Mouse (Mus musculus): ENCODE results near the gene Samd4. TPM values are rescaled to one million over a fixed set of nuclear protein-coding genes. Genes with fewer than 3 reads are reported as not detected.

Samd4 gene
- total and polyA plus RNA-seq, 2 experiments from 2014 or later = 3.5 to 15.2 TPM

DNA sequence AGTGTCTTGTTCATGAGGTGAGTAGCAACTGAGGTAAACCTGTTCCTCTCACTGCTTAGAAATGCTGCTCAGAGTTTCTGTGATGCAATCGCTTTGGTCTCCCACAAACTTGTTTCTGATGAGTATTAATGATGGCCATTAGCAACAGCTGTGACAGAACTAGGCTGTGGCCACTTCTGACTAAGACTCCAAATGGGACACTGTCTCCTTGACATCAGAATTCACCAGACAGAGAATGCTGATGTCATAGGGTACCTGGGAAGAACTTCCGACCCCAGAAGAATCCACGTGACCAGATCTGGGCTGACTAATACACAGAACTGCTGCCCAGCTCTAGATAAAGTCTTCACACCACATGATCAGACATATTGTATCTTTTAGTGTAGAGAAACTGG lies 194.9 kb downstream of the Samd4 start:
- H3K9ac ChIP-seq = no peak overlapping the region
- H3K27me3 ChIP-seq (ENCODE audit: insufficient read depth, low read length) = no peaks in the 10 kb centered on the region; the same call in 1 of the 2 replicates
- H3K9me3 ChIP-seq (ENCODE audit: low read length) = no peaks in the 10 kb centered on the region
- no peak overlapping the region for H3K4me2 ChIP-seq (ENCODE audit: low read depth)
- H3K36me3 ChIP-seq (ENCODE audit: insufficient read depth) = no peaks in the 10 kb centered on the region
- no peaks in the 10 kb centered on the region for H3K4me1 ChIP-seq (ENCODE audit: insufficient read depth)
- H3K4me3 ChIP-seq (ENCODE audit: low read depth, low read length) = no peak overlapping the region
- no peak for TF ChIP-seq CTCF (IDR thresholded peaks at IDR 0.05; ENCODE audit: low read depth)
- no peak overlapping the region for H3K27ac ChIP-seq (ENCODE audit: low read depth, low read length)
- no peak for DNase-seq
- WGBS = 96% methylated on average over 3 of the region's 3 CpGs
- no peak for ATAC-seq

DNA sequence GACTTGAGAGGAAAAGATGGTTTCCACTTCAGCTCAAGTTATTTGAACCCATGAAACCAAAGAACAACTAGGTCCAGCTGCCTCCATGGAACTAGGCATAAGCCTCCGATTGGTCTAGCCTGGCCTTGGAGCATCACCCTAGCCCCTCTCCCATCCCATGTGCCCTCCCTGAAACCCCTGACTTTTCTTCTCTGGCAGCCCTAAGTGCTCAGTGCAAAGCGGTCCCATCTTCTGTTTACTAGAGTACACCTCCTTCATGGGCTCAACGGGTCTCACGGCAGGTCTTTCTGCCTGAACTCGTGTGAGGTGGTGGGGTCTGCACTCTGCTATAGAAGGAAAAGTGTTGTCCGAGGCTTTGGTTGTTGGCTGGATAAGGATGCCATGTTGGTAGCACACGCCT lies 197.3 kb downstream of the Samd4 start:
- 95% methylated on average over 7 of the region's 7 CpGs for WGBS
- Histone ChIP-seq H3K4me3 (ENCODE audit: low read depth, low read length) (no peak overlapping the region), H3K36me3 (ENCODE audit: insufficient read depth) (no peaks in the 10 kb centered on the region), H3K27me3 (ENCODE audit: insufficient read depth, low read length) (no peaks in the 10 kb centered on the region; the same call in 1 of the 2 replicates), H3K9me3 (ENCODE audit: low read length) (no peaks in the 10 kb centered on the region), H3K9ac (no peak overlapping the region), H3K4me1 (ENCODE audit: insufficient read depth) (no peaks in the 10 kb centered on the region; the same call in 1 of the 2 replicates), H3K4me2 (ENCODE audit: low read depth) (no peak overlapping the region), H3K27ac (ENCODE audit: low read depth, low read length) (no peak overlapping the region)
- ATAC-seq (no peak), DNase-seq (no peak)
- TF ChIP-seq CTCF (IDR thresholded peaks at IDR 0.05; ENCODE audit: low read depth) = no peak

DNA sequence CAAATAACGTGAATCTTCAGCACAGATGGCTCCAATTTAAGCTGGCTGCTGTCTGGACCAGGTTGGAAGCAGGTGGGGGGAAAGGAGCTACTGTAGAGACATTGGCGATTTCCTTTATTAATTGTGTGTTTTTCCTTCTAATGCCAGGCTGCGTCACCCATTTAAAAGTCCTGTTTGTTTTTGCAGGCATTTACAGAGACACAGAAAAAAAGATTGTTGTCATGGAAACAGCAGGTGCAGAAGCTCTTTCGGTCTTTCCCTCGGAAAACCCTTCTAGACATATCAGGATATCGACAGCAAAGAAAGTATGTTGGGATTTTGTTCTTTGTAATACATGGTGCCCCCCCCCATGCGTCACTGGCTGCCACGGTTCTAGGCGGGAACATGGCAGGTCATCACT lies 200.7 kb downstream of the Samd4 start:
- Histone ChIP-seq H3K27me3 (ENCODE audit: insufficient read depth, low read length) (no peaks in the 10 kb centered on the region; the same call in 1 of the 2 replicates), H3K4me1 (ENCODE audit: insufficient read depth) (no peaks in the 10 kb centered on the region; the same call in 1 of the 2 replicates), H3K9me3 (ENCODE audit: low read length) (no peaks in the 10 kb centered on the region), H3K9ac (no peak overlapping the region), H3K4me2 (ENCODE audit: low read depth) (no peak overlapping the region), H3K36me3 (ENCODE audit: insufficient read depth) (no peaks in the 10 kb centered on the region), H3K4me3 (ENCODE audit: low read depth, low read length) (no peak overlapping the region), H3K27ac (ENCODE audit: low read depth, low read length) (no peak overlapping the region)
- WGBS = 52% methylated on average over 9 of the region's 9 CpGs
- TF ChIP-seq CTCF (IDR thresholded peaks at IDR 0.05; ENCODE audit: low read depth) = no peak
- ATAC-seq (0 out of 2 replicates have a peak, but pooled peaks have one; percentile 12), DNase-seq (peak; percentile 41)

DNA sequence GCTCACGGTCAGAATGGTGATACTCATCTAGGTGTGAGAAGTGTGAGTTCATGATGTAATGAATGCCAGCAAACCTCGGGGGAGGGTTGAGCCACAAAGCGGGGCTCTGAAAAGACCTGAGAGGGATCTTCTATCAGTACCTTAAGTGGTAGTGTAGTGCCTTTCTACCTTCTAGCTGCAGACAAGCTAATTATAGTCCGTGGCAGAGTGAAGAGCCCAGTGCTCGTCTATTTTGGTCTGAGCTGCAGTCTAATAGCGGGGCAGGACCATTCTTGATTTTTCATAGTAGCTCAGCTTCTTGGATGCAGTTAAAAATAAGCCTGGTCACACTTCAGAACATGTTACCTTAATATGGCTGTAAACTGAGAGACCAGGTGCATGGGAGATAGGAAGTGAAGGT lies 201.2 kb downstream of the Samd4 start:
- no peaks in the 10 kb centered on the region for H3K36me3 ChIP-seq (ENCODE audit: insufficient read depth)
- H3K9ac ChIP-seq = no peak overlapping the region
- H3K4me1 ChIP-seq (ENCODE audit: insufficient read depth) = no peaks in the 10 kb centered on the region; the same call in 1 of the 2 replicates
- H3K4me2 ChIP-seq (ENCODE audit: low read depth) = no peak overlapping the region
- DNase-seq (no peak), ATAC-seq (no peak)
- no peak overlapping the region for H3K27ac ChIP-seq (ENCODE audit: low read depth, low read length)
- H3K27me3 ChIP-seq (ENCODE audit: insufficient read depth, low read length) = no peaks in the 10 kb centered on the region; the same call in 1 of the 2 replicates
- H3K9me3 ChIP-seq (ENCODE audit: low read length) = no peaks in the 10 kb centered on the region
- no peak overlapping the region for H3K4me3 ChIP-seq (ENCODE audit: low read depth, low read length)
- TF ChIP-seq CTCF (IDR thresholded peaks at IDR 0.05; ENCODE audit: low read depth) = no peak
- WGBS = 70% methylated on average over 6 of the region's 6 CpGs

DNA sequence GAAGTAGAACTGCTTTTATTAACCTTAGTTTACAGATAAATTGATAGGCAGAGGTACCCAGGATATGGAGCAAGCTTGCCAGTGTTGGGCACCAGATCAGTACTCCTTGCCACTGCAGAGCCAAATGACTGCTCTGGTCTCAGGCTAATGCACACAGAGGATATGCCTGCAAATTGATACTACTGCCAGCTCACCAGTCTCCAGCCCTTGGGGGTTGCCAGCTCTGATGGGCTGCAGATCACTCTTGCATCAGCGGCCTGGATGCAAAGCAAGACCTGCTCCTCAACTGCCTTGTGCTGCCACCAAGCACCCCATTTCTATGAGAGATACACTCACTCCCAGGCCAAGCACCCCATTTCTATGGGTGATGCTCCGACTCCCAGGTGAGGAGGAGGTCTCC lies 202.0 kb downstream of the Samd4 start:
- Histone ChIP-seq H3K36me3 (ENCODE audit: insufficient read depth) (no peaks in the 10 kb centered on the region), H3K9me3 (ENCODE audit: low read length) (no peaks in the 10 kb centered on the region), H3K27ac (ENCODE audit: low read depth, low read length) (no peak overlapping the region), H3K27me3 (ENCODE audit: insufficient read depth, low read length) (no peaks in the 10 kb centered on the region; the same call in 1 of the 2 replicates), H3K9ac (no peak overlapping the region), H3K4me2 (ENCODE audit: low read depth) (no peak overlapping the region), H3K4me3 (ENCODE audit: low read depth, low read length) (no peak overlapping the region), H3K4me1 (ENCODE audit: insufficient read depth) (no peaks in the 10 kb centered on the region; the same call in 1 of the 2 replicates)
- no peak for TF ChIP-seq CTCF (IDR thresholded peaks at IDR 0.05; ENCODE audit: low read depth)
- ATAC-seq (no peak), DNase-seq (no peak)
- 91% methylated on average over 2 of the region's 2 CpGs for WGBS

DNA sequence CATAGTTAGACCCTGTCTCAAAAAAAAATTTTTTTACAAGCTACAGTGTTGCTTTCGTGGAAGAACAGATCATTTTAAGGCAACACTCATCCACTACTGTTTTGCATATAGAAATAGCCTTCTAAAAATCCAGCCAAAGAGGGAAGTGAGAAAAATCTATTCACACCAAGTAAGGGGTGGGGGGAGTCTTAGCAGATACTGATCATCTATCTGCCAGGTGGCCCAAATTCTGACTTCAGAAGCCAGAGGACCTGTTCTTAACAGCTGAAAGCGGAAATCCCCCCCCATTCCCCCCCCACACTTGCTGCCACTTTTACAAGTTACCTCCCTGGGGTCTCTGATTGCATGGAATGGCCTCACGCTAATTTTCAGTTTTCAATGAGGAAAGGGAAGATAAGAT lies 203.5 kb downstream of the Samd4 start:
- DNase-seq (no peak), ATAC-seq (no peak)
- no peak overlapping the region for H3K4me2 ChIP-seq (ENCODE audit: low read depth)
- H3K27ac ChIP-seq (ENCODE audit: low read depth, low read length) = no peak overlapping the region
- H3K9me3 ChIP-seq (ENCODE audit: low read length) = no peaks in the 10 kb centered on the region
- peaks cover 7% of the 10 kb centered on the region; the same call in 1 of the 2 replicates for H3K27me3 ChIP-seq (ENCODE audit: insufficient read depth, low read length)
- H3K36me3 ChIP-seq (ENCODE audit: insufficient read depth) = no peaks in the 10 kb centered on the region
- H3K9ac ChIP-seq = no peak overlapping the region
- TF ChIP-seq CTCF (IDR thresholded peaks at IDR 0.05; ENCODE audit: low read depth) = no peak
- no peak overlapping the region for H3K4me3 ChIP-seq (ENCODE audit: low read depth, low read length)
- H3K4me1 ChIP-seq (ENCODE audit: insufficient read depth) = no peaks in the 10 kb centered on the region; the same call in 1 of the 2 replicates
- WGBS = 66% methylated on average over 3 of the region's 3 CpGs

DNA sequence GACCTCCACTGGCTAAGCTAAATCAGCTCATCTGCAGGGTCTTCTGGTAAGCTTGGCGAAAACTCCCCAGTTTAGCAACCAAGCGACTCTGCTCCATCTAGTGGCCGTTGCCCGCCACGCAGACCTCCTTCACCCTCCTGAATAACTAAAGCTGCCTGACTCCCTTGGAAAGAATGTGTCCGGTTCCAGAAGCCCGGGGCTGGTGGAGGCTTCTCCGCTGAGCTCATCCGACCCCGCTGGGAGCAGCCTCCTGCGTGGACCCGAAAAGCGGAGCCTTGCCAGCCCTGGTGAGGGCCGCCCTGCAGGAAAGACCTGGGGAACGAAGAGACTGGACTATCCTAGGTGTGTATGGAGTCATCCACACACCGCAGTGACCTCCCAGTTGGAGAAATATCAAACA lies 204.1 kb downstream of the Samd4 start:
- Histone ChIP-seq H3K27ac (ENCODE audit: low read depth, low read length) (no peak overlapping the region), H3K27me3 (ENCODE audit: insufficient read depth, low read length) (peaks cover 8% of the 10 kb centered on the region; the same call in 1 of the 2 replicates), H3K9me3 (ENCODE audit: low read length) (no peaks in the 10 kb centered on the region), H3K36me3 (ENCODE audit: insufficient read depth) (no peaks in the 10 kb centered on the region), H3K4me2 (ENCODE audit: low read depth) (peak overlapping the region; percentile 52), H3K4me3 (ENCODE audit: low read depth, low read length) (no peak overlapping the region), H3K9ac (peak overlapping the region; percentile 7; the same call in 1 of the 2 replicates), H3K4me1 (ENCODE audit: insufficient read depth) (no peaks in the 10 kb centered on the region; the same call in 1 of the 2 replicates)
- 4% methylated on average over 16 of the region's 16 CpGs for WGBS
- ATAC-seq (peak; percentile 91), DNase-seq (peak; percentile 90)
- TF ChIP-seq CTCF (IDR thresholded peaks at IDR 0.05; ENCODE audit: low read depth) = peak; percentile 89

All from forebrain, postnatal 0 days (tissue).